Mouse (Mus musculus) adrenal gland, postnatal 10 days (tissue): ENCODE data around the gene Alox12b. TPM values are rescaled to one million over a fixed set of nuclear protein-coding genes. Genes with fewer than 3 reads are reported as not detected.

Source experiments
- DNase-seq: peaks from one replicate; pipeline ENCODE4 v3.0.0; 2021; ENCODE audit warnings: mixed read lengths
- total RNA-seq, 2 experiments: library from RNA; stranded (reverse); gene quantifications; 2 replicates each; pipeline ENCODE4 v1.2.3; 2021

The Alox12b gene
- total RNA-seq, 2 experiments from 2014 or later, result not detected

DNA sequence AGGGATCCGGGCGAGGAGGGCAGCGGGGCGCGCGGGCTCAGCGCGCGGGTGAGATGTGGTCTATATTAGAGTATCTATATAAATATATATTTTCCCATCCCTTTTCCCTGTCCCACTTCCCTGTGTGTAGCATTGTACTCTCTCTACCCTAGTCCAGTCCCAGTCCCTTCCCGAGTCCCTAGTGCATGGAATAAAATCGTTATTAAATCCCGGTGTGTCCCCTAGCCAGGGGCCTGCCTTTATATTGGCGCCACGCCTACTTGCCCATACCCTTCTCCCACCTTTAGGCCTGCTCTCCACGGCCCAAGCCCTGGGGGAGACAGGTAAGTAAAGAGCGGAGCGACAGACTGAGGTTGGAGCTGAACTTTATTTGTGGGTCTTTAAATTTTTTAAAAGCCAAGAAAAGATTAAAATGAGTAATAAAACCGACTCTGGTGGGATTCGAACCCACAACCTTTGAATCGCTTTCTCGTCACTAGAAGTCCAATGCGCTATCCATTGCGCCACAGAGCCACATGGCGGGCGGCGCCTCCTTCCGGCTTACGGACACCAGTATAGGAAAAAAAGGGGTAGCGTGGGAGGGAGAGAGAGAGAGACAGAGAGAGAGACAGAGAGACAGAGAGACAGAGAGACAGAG is 33.6 kb upstream of the Alox12b start:
- DNase-seq, result peak; percentile 93

DNA sequence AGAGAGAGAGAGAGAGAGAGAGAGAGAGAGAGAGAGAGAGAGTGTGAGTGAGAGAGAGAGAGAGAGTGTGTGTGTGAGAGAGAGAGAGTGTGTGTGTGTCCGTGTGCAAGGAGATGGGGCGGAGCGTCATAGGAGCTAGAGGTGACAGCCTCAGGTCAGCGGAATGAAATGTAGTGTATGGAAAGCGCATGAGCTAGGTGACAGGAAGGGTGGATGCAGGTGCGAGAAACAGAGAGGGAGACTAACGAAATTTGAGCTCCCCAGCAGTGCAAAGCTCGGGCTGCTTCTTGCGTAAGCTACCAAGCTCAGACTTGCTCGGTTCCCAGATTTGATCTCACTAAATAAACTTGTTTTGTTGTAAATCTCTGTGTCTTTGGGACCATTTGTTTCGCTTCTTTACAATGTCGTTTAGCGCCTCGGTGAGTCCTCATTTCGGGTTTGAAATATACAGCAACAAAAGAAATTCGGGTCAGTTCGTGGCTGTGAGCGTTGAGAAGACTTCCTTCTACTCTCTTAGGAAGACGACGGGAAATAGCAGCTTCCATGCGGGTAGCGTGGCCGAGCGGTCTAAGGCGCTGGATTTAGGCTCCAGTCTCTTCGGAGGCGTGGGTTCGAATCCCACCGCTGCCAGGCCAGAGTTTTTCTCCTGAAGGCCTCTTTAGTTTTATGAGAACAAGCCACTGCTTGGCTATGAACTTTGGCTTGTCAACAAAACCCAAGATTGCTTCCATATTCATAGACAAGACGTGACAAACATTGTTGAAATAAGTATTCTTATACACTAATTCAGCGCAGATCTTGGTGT is 32.9 kb upstream of the Alox12b start:
- DNase-seq, result peak; percentile 92

DNA sequence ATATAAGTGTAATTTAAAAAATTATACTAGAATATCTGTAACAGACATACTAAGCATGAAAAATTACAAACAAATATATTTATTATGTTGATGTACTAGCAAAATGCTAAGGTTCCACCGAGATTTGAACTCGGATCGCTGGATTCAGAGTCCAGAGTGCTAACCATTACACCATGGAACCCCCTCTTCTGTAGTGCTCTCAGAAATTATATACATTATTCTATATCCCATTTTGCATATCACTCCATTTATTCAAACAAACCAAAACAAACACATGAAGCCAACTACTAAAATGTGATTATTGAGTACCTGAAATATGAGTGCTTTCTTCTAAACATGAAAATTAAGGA is 32.3 kb upstream of the Alox12b start:
- DNase-seq, result peak; percentile 80

DNA sequence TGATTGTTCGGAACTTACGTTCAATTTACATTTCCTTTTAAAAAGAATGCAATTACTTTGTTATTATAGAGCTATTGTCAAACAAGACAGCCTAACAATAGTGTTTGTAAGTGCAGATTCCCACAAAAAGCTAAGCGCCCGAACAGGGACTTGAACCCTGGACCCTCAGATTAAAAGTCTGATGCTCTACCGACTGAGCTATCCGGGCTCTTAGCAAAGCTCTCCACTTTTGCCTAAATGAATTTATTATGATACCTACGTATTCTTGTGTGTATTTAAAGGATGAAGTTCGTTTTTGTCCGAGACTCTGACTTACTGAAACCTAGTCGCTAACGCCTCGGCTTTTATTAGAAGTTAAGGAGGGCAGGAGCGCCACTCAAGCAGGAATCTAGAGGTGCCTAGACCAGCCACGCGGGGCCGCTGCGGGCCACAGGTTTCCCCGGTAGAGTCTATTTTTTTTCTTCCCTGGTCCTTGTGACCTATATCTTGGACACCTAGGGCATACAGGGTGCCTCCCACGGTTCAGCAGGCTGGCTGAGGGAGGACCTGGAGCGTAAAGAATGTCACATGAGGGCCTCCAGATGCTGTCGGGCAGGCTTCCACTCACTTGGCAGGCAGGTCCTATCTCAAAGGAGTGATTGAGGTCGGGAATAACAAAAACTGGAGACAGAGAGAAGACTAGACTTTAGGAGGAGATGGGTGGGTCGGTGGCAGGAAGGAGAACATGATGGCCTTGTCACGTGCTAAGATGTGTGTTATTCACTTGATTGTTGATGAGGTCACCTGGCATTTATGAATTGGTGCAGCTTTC is 31.5 kb upstream of the Alox12b start:
- DNase-seq, result peak; percentile 84

GRCm38 (mm10) chr11:69125852-69125918 is 31.1 kb upstream of the Alox12b start, which contains the start of gene Aloxe3:
Gene Aloxe3 (plus strand): TSS chr11:69125896.
- no peak for DNase-seq

- peak; percentile 31 for DNase-seq
These were observed 30.7 kb upstream of the Alox12b start for GRCm38 (mm10) chr11:69125919-69126705.

- DNase-seq, result no peak
These were observed 30.1 kb upstream of the Alox12b start for GRCm38 (mm10) chr11:69126706-69127095.

- DNase-seq, result no peak
These were observed 28.2 kb upstream of the Alox12b start for GRCm38 (mm10) chr11:69128426-69129122.

- DNase-seq, result no peak
These were observed 23.2 kb upstream of the Alox12b start for GRCm38 (mm10) chr11:69133566-69133922.

GRCm38 (mm10) chr11:69133923-69134621 is 22.7 kb upstream of the Alox12b start:
- peak; percentile 74 for DNase-seq

GRCm38 (mm10) chr11:69134622-69134968 is 22.2 kb upstream of the Alox12b start:
- no peak for DNase-seq

DNA sequence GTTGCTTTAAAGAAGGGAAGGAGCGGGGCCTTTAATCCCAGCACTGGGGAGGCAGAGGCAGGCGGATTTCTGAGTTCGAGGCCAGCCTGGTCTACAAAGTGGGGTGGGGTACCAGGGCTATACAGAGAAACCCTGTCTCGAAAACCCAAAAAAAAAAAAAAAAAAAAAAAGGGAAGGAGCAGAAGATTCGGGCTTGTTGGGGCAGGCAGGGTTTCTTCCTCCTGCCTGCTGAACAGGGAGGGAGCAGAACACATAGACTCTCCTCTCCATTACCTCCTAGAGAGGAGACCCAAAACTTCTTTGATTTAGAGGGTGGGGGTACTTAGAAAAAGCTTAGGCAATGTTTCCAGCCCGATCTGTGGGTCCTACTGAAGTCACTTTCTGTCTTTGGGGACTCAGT is 21.4 kb upstream of the Alox12b start:
- DNase-seq, result no peak

GRCm38 (mm10) chr11:69147546-69147945 is 9.2 kb upstream of the Alox12b start:
- peak; percentile 35 for DNase-seq

GRCm38 (mm10) chr11:69148451-69148960 is 8.3 kb upstream of the Alox12b start:
- DNase-seq, result peak; percentile 45

GRCm38 (mm10) chr11:69149728-69150127 is 7.1 kb upstream of the Alox12b start:
- DNase-seq, result no peak

DNA sequence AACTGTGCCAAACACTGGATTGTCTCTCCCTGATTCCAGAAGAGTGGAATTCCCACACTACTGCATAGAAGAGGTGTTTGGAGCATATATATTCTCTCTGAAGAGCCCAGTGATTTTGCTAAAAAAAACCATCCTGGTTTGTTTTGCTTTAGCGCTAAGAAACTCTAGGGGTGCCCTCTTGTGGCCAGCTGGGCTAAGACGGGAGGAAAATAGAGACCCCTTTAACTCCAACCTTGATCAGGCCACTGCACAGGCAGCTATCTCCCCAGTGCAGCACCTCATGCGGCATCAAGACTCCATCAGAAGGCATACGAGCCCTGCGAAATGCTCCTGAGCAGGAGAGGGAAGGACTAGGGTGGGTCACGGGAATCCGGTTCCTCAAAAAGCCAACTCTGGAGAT is 6.3 kb upstream of the Alox12b start:
- peak; percentile 83 for DNase-seq

GRCm38 (mm10) chr11:69151004-69151403 is 5.8 kb upstream of the Alox12b start:
- no peak for DNase-seq

GRCm38 (mm10) chr11:69153831-69154230 is 3.0 kb upstream of the Alox12b start:
- no peak for DNase-seq

DNA sequence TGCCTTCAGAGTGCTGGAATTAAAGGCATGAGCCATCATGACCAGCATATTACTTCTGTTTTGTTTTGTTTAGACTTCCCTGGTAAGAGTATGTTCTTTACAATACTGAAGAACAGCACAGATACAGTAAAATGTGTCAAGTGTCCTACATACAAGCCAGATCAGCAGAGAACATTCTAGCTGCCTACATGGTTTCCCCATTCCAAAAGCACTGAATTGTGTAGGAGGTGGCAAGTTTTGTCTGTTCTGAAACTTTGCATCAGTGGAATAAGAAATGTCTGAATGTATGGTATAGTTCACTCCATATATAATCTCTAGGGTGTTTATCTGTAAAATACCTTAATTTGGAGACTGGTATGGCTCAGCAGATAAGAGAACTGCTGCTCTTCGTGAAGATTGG is 1.4 kb upstream of the Alox12b start:
- no peak for DNase-seq

GRCm38 (mm10) chr11:69169313-69169712 is 12.5 kb downstream of the Alox12b start:
- no peak for DNase-seq

DNA sequence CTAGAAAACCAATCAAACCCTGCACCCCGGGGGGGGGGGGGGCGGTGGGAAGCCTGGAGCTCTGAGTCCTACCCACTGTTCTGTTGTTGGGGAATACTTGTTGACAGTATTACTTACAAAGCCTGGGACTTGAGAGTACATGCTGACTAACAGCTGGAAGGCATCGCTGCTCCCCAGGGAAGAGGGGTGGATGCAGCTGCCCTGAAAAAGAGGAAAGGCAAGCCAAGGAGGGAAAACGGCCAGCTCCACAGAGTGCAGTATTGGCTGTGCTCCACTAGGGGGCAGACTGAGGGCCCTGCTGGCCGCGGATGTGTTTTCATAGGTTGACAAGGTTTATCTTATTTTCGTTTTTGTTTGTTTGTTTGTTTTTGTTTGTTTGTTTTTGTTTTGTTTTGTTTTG is 14.8 kb downstream of the Alox12b start:
- peak; percentile 82 for DNase-seq

DNA sequence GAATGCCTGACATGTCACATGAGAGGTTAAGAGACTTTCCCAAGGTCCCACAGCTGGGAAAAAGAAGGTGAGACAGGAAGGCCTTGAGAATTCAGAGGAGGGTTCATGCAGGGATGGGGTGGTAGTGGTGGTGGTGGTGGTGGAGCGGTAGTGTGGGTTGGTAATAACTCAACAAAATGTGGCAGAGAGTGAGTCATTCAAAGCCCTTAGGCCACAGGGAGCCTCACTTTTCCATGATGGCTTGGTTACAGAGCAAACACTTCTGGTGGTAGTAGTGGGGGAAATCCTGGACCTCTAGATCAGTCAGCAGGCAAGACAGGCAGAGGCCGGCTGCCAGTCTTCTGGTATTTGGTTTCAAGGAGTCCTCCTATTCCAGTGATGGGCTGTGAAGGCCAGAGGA is 15.8 kb downstream of the Alox12b start:
- no peak for DNase-seq
